Comparison of ENCODE assay signal across 13 mouse cellular contexts in the genomic region with DNA sequence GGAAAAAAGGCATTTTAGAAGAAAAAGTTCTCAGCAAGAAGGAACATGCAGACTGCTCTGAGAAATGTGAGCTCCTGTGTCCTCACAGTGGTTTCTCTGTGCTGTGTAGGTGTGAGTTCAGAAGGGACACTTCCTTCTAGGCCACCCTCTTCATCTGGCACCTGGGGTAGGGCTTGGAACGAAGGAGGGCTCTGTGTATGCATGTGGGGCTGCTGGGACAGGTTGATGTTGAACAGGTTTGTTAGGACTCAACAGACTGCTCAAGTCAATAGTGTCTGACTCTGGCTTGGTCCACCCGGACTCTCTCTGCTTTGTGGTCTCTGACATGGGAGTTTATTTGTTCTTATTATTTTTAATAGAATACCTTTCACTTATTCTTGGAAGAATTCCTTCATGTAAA. TPM values are rescaled to one million over a fixed set of nuclear protein-coding genes. Genes with fewer than 3 reads are reported as not detected.
DNase-seq lines count a peak whose midpoint lies in the region; ATAC-seq and TF ChIP-seq lines count a peak whose summit lies in the region.
"Had no signal": no experiment of that assay in that cellular context is flagged by ENCODE, and none has a peak within 500 bp of the region (broad histone marks: within the 10 kb centered on the region; RNA-seq: fewer than 3 reads in every experiment).

No protein-coding gene starts in this region.

- no peak overlapping the region for H3K9ac ChIP-seq in heart, embryonic 12.5 days
- H3K9ac ChIP-seq in kidney, postnatal 0 days (ENCODE audit: low read depth, low read length), result no peak overlapping the region
- H3K9ac ChIP-seq: midbrain, embryonic 13.5 days; neural tube, embryonic 13.5 days had no signal

- H3K4me2 ChIP-seq in heart, embryonic 12.5 days, result no peak overlapping the region
- no peak overlapping the region for H3K4me2 ChIP-seq in kidney, postnatal 0 days (ENCODE audit: low read length)
- H3K4me2 ChIP-seq: midbrain, embryonic 13.5 days; neural tube, embryonic 13.5 days had no signal

- no peak for ATAC-seq in heart, embryonic 12.5 days (ENCODE audit: insufficient number of reproducible peaks, low FRiP score)
- no peak for ATAC-seq in kidney, postnatal 0 days (replicated peaks; ENCODE audit: low FRiP score, low read depth)
- ATAC-seq: midbrain, embryonic 13.5 days had no signal

- peaks cover 48% of the 10 kb centered on the region for H3K4me1 ChIP-seq in heart, embryonic 12.5 days (replicated peaks)
- H3K4me1 ChIP-seq in kidney, postnatal 0 days (replicated peaks; ENCODE audit: insufficient read depth, low read length), result peaks cover 21% of the 10 kb centered on the region
- peaks cover 43% of the 10 kb centered on the region for H3K4me1 ChIP-seq in brown adipose tissue, adult 24 weeks (ENCODE audit: control insufficient read depth, insufficient read depth, insufficient read length, low read length)

- WGBS in heart, embryonic 12.5 days, result 68% methylated on average over 2 of the region's 2 CpGs
- 65% methylated on average over 2 of the region's 2 CpGs for WGBS in kidney, postnatal 0 days
- 94% methylated on average over 2 of the region's 2 CpGs for whole genome bisulfite sequencing in macrophage (ENCODE audit: missing documents)

- H3K79me2 ChIP-seq in macrophage (ENCODE audit: inconsistent target), result no peaks in the 10 kb centered on the region

- peak overlapping the region; percentile 14; the same call in 1 of the 2 replicates for H3K27ac ChIP-seq in heart, embryonic 12.5 days (ENCODE audit: poor library complexity, severe bottlenecking)
- peak overlapping the region; percentile 81 for H3K27ac ChIP-seq in kidney, postnatal 0 days
- H3K27ac ChIP-seq in brown adipose tissue, adult 24 weeks (replicated peaks; ENCODE audit: low read depth, low read length), result peak overlapping the region; percentile 68
- H3K27ac ChIP-seq in macrophage, result peak overlapping the region; percentile 99
- H3K27ac ChIP-seq: midbrain, embryonic 13.5 days had no signal

- no peaks in the 10 kb centered on the region for H3K27me3 ChIP-seq in heart, embryonic 12.5 days (replicated peaks)
- H3K27me3 ChIP-seq in kidney, postnatal 0 days (ENCODE audit: insufficient read depth, low read length), result no peaks in the 10 kb centered on the region
- H3K27me3 ChIP-seq: midbrain, embryonic 13.5 days; neural tube, embryonic 13.5 days had no signal

- no peaks in the 10 kb centered on the region for H3K9me3 ChIP-seq in heart, embryonic 12.5 days (replicated peaks)
- H3K9me3 ChIP-seq in kidney, postnatal 0 days (replicated peaks; ENCODE audit: low read length), result no peaks in the 10 kb centered on the region
- H3K9me3 ChIP-seq: midbrain, embryonic 13.5 days; neural tube, embryonic 13.5 days had no signal

- no peaks in the 10 kb centered on the region for H3K36me3 ChIP-seq in heart, embryonic 12.5 days
- H3K36me3 ChIP-seq in kidney, postnatal 0 days (ENCODE audit: insufficient read depth, low read length), result no peaks in the 10 kb centered on the region
- H3K36me3 ChIP-seq in macrophage (ENCODE audit: inconsistent target), result no peaks in the 10 kb centered on the region
- H3K36me3 ChIP-seq: midbrain, embryonic 13.5 days; neural tube, embryonic 13.5 days had no signal

- DNase-seq in heart, adult 9 months (ENCODE audit: low spot score in 2 of 2), result no peak
- no peak for DNase-seq in kidney, postnatal 0 days (ENCODE audit: low spot score)
- no peak for DNase-seq in kidney, adult 11 months
- DNase-seq in frontal cortex, postnatal 25 days (ENCODE audit: low spot score in 2 of 2), result no peak
- no peak for DNase-seq in layer of hippocampus, adult 8-10 months (ENCODE audit: low spot score in 2 of 2)

- TF ChIP-seq CTCF in kidney, postnatal 0 days (IDR thresholded peaks at IDR 0.05; ENCODE audit: low read depth), result no peak

- H3K4me3 ChIP-seq in heart, embryonic 12.5 days, result no peak overlapping the region
- no peak overlapping the region for H3K4me3 ChIP-seq in kidney, postnatal 0 days (replicated peaks; ENCODE audit: low read depth, low read length)
- H3K4me3 ChIP-seq in brown adipose tissue, adult 24 weeks (ENCODE audit: insufficient read depth, low read depth, low read length), result no peak overlapping the region
- no peak overlapping the region for H3K4me3 ChIP-seq in macrophage (ENCODE audit: inconsistent target)
- H3K4me3 ChIP-seq: midbrain, embryonic 13.5 days; neural tube, embryonic 13.5 days had no signal

RNA-seq across cellular contexts. Expression of a gene that starts 17.4 kb away (rescaled TPM):
- not detected in 2 replicates for polyA plus RNA-seq in heart, embryonic 12.5 days (2016; fragmentation: Nextera tagmentation; extraction: Ambion mirVana)
- not detected in 2 replicates for polyA plus RNA-seq in kidney, postnatal 0 days (2015; fragmentation: Nextera tagmentation; extraction: Ambion mirVana)
- polyA plus RNA-seq in brown adipose tissue, adult 24 weeks (2012; ENCODE audit: insufficient read depth, insufficient read length, missing spikeins), result not detected in 2 replicates
- total RNA-seq in macrophage (2018; cell fraction: chromatin; rRNA removed), result not detected
- total RNA-seq in macrophage (2018; cell fraction: cytosol; rRNA removed), result not detected
- not detected for total RNA-seq in macrophage (2018; cell fraction: nucleus; rRNA removed)
- not detected in 3 replicates for polyA plus RNA-seq in macrophage (2018)
- total RNA-seq in layer of hippocampus, adult 8-10 months (2022), result not detected
- total RNA-seq: left cerebral cortex, postnatal 14 days had no signal
- polyA plus RNA-seq: brain, embryonic 14.5 days; liver, embryonic 16.5 days; midbrain, embryonic 13.5 days; neural tube, embryonic 13.5 days had no signal

Comparison
In these comparisons a context has a peak if more than half of its experiments do, and no peak if none do; other contexts are left out.
1. H3K27ac ChIP-seq: peak in every context shown above with its lines; median percentile 99 in macrophage; 81 in kidney, postnatal 0 days; 68 in brown adipose tissue, adult 24 weeks; 14 in heart, embryonic 12.5 days.